Mouse (Mus musculus): Measurements from ENCODE around the gene Selenom. TPM values are rescaled to one million over a fixed set of nuclear protein-coding genes. Genes with fewer than 3 reads are reported as not detected.

Selenom gene
- polyA plus RNA-seq, 1 experiment from 2014 or later: 208 TPM

DNA sequence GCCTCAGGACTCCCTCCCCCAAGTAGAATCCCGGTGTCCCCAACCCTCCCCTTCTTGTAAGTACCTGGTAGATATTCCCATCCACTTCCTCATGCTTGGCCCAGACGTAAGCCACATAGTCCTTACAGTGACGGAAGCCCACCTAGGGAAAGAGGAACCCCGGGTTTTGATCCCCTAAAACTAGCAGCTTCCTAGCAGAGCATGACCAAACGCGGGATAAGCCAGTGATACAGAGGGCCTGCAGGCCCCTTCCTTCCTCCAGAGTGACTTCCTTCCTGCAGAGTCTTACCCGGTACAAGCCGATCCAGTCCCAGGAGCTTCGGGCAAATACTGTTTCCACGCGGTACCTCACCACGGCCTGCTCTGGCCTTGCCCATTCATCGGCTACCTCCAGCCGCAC lies 19.0 kb upstream of the Selenom start:
- Histone ChIP-seq H3K27me3 (no peaks in the 10 kb centered on the region), H3K27ac (replicated peaks) (no peak overlapping the region), H3K4me3 (replicated peaks) (no peak overlapping the region), H3K4me1 (no peaks in the 10 kb centered on the region), H3K4me2 (replicated peaks) (no peak overlapping the region), H3K36me3 (no peaks in the 10 kb centered on the region), H3K9me3 (replicated peaks) (no peaks in the 10 kb centered on the region), H3K9ac (no peak overlapping the region)
- no peak for ATAC-seq (ENCODE audit: insufficient number of reproducible peaks, low FRiP score, low TSS enrichment, low read depth)
- 91% methylated on average over 14 of the region's 14 CpGs for WGBS

DNA sequence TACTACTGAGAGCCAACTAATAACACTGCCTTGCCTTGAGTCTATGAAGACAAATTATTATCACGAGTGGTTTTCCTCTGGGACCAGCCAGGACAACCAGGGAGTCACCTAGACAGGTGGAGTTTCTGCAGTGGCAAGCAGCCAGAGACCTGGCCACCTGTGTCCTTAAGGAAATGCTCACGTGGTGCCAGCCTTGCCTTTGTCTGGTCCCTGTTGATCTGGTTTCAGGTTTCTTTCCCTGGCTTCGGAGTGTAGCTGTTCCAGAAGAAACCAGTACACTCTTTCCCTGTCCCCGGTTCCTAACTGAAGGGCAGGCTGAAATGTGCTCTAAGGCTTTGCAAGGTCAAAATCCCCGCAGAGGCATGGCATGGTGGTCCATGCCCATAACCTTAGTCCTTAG lies 17.7 kb upstream of the Selenom start:
- 41% methylated on average over 5 of the region's 5 CpGs for WGBS
- no peaks in the 10 kb centered on the region for H3K27me3 ChIP-seq
- H3K9ac ChIP-seq: no peak overlapping the region
- peak overlapping the region; percentile 60; the same call in 1 of the 2 replicates for H3K27ac ChIP-seq (replicated peaks)
- no peaks in the 10 kb centered on the region for H3K4me1 ChIP-seq
- H3K9me3 ChIP-seq (replicated peaks): no peaks in the 10 kb centered on the region
- no peaks in the 10 kb centered on the region for H3K36me3 ChIP-seq
- ATAC-seq (ENCODE audit: insufficient number of reproducible peaks, low FRiP score, low TSS enrichment, low read depth): peak; percentile 25; the same call in 1 of the 2 replicates
- no peak overlapping the region for H3K4me2 ChIP-seq (replicated peaks)
- no peak overlapping the region for H3K4me3 ChIP-seq (replicated peaks)

DNA sequence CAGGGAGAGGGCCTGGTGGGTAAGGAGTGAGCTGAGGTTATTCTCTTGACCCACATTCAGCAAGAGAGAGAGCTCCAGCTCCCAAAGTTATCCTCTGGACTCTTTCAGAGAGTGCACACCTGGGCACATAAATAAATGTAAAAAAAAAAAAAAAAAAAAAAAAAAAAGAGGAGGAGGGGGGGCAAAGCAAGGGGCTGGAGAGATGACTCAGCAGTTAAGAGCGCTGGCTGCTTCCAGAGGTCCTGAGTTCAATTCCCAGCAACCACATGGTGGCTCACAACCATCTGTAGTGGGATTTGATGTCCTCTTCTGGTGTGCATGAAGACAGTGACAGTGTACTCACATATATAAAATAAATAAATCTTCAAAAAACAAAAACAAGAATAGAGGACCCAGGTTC lies 17.2 kb upstream of the Selenom start:
- H3K9me3 ChIP-seq (replicated peaks): no peaks in the 10 kb centered on the region
- ATAC-seq (ENCODE audit: insufficient number of reproducible peaks, low FRiP score, low TSS enrichment, low read depth): no peak
- no peaks in the 10 kb centered on the region for H3K36me3 ChIP-seq
- H3K4me1 ChIP-seq: no peaks in the 10 kb centered on the region
- WGBS: 83% methylated on average over 1 of the region's 1 CpGs
- no peak overlapping the region for H3K4me2 ChIP-seq (replicated peaks)
- no peak overlapping the region for H3K4me3 ChIP-seq (replicated peaks)
- no peak overlapping the region for H3K9ac ChIP-seq
- H3K27ac ChIP-seq (replicated peaks): peak overlapping the region; percentile 60; the same call in 1 of the 2 replicates
- no peaks in the 10 kb centered on the region for H3K27me3 ChIP-seq

DNA sequence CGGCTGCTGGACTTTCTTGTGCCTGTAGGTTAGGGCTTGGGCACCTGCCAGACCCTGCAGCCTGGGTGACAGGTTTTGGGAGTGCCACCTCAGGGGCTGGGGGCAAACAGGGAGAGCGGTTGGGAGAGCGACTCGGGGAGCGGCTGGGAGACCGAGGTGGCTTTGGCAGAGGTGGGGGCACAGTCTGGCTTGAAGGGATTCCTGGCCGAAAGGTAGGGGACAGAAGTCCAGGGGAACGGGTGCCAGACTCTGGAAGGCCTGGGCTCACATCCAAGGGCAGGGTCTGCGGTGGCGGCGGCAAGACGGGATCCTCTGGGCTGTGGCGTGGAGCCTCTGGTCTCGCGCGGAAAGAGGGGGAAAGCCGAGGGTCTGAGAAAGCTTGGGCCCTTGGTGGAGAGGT lies 12.4 kb upstream of the Selenom start:
- Histone ChIP-seq H3K27me3 (no peaks in the 10 kb centered on the region), H3K4me2 (replicated peaks) (no peak overlapping the region), H3K4me1 (no peaks in the 10 kb centered on the region), H3K9me3 (replicated peaks) (no peaks in the 10 kb centered on the region), H3K27ac (replicated peaks) (no peak overlapping the region), H3K36me3 (no peaks in the 10 kb centered on the region), H3K4me3 (replicated peaks) (no peak overlapping the region), H3K9ac (no peak overlapping the region)
- no peak for ATAC-seq (ENCODE audit: insufficient number of reproducible peaks, low FRiP score, low TSS enrichment, low read depth)
- 74% methylated on average over 17 of the region's 17 CpGs for WGBS

DNA sequence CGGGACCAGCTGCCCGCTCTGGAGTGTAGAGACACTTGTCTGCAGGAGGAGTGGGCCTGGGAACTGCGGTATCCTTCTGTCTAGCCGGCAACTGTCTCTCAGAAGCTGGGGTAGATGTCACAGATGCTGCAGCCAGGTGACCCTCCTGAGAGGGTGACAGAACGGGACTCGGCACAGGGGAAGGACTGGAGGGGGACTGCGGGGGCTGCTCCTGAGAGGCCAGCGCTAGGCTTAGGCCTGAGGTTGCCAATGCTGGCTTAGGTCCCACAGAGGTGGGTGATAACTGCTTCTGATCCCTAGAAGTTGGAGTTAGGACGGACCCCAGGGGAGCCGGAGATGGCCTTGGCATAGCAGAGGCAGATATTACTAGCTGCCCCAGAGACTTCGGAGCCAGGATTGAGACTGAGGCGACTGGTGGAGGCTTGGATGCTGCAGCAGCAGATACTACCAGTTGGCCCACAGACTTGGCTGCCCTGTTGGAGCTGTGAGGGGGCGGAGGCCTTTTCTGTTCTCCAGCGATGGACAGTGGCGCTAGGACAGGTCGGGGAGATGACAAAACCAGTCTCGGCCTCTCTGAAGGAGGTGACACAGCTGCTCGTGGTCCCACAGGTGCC lies 11.9 kb upstream of the Selenom start:
- no peak overlapping the region for H3K27ac ChIP-seq (replicated peaks)
- H3K4me1 ChIP-seq: no peaks in the 10 kb centered on the region
- no peaks in the 10 kb centered on the region for H3K27me3 ChIP-seq
- H3K4me3 ChIP-seq (replicated peaks): no peak overlapping the region
- 79% methylated on average over 18 of the region's 18 CpGs for WGBS
- no peak overlapping the region for H3K9ac ChIP-seq
- H3K4me2 ChIP-seq (replicated peaks): no peak overlapping the region
- H3K36me3 ChIP-seq: no peaks in the 10 kb centered on the region
- ATAC-seq (ENCODE audit: insufficient number of reproducible peaks, low FRiP score, low TSS enrichment, low read depth): no peak
- H3K9me3 ChIP-seq (replicated peaks): no peaks in the 10 kb centered on the region

DNA sequence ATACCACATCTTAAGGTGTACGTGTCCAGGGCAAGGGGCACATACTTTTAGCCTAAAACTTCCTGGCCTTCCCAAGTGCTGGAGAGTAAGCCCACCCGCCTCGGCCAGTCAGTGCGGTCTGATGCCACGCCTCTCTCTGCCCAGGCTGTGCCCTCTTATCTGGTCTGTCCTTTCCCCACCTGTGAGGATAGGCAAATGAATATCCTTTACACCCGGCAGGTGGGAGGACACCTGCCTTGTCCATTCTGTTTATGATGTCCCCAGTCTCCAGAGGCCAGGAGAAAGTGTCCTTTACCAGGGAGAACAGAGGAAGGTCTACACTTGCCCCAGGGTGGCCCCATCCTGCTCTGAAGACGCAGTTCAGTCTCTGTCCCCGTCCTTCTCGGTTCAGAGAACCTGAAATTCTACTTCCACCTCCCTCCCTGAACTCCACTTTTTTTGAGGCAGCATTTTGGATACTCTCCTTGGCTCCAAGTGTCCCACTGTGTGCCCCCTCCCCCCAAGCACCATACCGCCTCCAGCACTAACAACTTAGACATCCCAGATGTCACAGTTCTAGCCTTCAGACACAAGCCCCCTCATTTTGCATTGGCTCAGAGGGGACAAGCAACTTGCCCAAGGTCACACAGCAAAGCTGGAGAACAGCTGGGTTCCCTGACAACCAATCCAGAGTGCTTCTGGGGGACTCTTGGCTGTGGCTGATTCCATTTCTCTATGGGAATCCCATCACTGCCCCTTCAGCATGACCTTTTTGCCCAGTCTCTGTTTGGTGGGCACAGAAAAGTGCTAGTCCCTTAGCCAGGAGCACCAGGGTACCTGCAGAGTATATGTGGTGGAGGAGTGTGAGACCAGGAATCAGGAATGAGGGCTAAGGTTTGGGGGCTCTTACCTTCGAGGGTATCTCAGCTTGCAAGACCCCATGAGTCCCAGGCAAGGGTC lies 10.5 kb upstream of the Selenom start:
- no peak overlapping the region for H3K27ac ChIP-seq (replicated peaks)
- H3K27me3 ChIP-seq: no peaks in the 10 kb centered on the region
- no peaks in the 10 kb centered on the region for H3K4me1 ChIP-seq
- no peak for ATAC-seq (ENCODE audit: insufficient number of reproducible peaks, low FRiP score, low TSS enrichment, low read depth)
- no peak overlapping the region for H3K9ac ChIP-seq
- H3K4me3 ChIP-seq (replicated peaks): 0 out of 2 replicates have a peak overlapping the region, but pooled peaks have one; percentile 1
- WGBS: 56% methylated on average over 11 of the region's 11 CpGs
- H3K4me2 ChIP-seq (replicated peaks): no peak overlapping the region
- no peaks in the 10 kb centered on the region for H3K36me3 ChIP-seq
- no peaks in the 10 kb centered on the region for H3K9me3 ChIP-seq (replicated peaks)

DNA sequence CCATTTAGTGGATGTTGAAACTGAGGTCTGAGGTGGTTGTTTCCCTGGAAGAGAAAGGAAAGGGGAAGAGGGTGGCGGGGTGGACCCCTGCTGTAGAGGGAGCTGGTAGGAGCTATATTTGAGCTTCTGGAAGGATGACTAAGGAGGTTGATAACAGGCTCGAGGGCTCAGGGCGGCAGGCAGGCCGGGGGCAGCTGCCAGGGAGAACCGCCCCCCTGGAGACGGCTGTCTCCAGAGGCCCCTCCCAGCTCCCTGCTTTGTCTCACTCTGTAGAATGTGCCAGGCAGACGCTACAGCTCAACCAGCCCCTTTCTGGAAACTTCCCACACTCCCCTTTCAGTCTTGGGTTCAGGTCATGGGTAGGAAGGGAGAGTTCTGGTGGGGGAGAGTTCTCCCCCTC lies 6.3 kb upstream of the Selenom start:
- H3K27me3 ChIP-seq: no peaks in the 10 kb centered on the region
- H3K27ac ChIP-seq (replicated peaks): no peak overlapping the region
- no peak overlapping the region for H3K4me3 ChIP-seq (replicated peaks)
- H3K4me2 ChIP-seq (replicated peaks): no peak overlapping the region
- no peaks in the 10 kb centered on the region for H3K4me1 ChIP-seq
- ATAC-seq (ENCODE audit: insufficient number of reproducible peaks, low FRiP score, low TSS enrichment, low read depth): no peak
- no peak overlapping the region for H3K9ac ChIP-seq
- H3K9me3 ChIP-seq (replicated peaks): no peaks in the 10 kb centered on the region
- H3K36me3 ChIP-seq: no peaks in the 10 kb centered on the region
- 32% methylated on average over 7 of the region's 7 CpGs for WGBS

DNA sequence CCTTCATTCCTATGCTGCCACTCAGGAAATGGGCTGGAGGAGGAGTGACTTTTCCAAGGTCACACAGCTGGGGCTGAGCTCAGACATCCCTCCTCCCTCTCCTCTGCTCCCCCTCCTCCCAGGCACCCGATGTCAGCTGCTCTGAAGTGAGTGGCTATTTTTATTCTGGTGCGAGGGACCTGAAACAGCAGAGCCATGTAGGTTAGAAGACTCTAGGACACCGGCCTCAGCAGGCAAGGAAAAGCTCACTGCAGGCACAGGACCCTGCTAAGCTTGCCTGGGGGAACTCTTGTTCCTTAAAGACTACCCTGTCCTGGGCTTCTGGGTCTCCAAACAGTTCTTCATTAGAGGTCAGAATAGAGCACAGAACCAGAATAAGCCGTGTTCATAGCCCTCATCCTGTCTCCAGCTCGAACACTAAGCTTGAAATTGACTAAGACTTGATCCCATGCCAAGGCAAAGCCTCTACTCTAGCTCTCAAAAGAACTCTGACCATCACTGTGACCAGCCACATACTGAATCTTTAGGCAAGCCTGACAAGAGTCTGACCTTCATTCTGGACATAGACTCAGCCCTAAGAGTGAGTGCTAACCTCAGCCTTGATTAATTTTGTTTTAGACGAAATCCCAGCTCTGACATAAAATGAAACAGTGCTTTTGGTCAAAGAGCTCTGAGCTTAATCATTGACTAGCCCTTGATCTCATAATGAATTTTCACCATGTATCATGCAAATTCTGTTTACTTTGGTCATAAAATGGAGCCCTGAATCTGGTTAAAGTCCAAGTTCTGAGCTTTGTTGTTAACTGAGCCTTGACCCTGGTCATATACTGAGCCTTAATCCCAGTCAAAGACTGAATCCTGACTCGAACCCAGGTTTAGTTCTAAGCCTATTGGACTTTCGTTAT lies 5.1 kb upstream of the Selenom start:
- no peak for ATAC-seq (ENCODE audit: insufficient number of reproducible peaks, low FRiP score, low TSS enrichment, low read depth)
- no peaks in the 10 kb centered on the region for H3K36me3 ChIP-seq
- WGBS: 65% methylated on average over 8 of the region's 8 CpGs
- peaks cover 6% of the 10 kb centered on the region; the same call in 1 of the 2 replicates for H3K4me1 ChIP-seq
- no peak overlapping the region for H3K9ac ChIP-seq
- H3K27ac ChIP-seq (replicated peaks): no peak overlapping the region
- H3K9me3 ChIP-seq (replicated peaks): no peaks in the 10 kb centered on the region
- H3K4me2 ChIP-seq (replicated peaks): no peak overlapping the region
- H3K4me3 ChIP-seq (replicated peaks): no peak overlapping the region
- no peaks in the 10 kb centered on the region for H3K27me3 ChIP-seq

DNA sequence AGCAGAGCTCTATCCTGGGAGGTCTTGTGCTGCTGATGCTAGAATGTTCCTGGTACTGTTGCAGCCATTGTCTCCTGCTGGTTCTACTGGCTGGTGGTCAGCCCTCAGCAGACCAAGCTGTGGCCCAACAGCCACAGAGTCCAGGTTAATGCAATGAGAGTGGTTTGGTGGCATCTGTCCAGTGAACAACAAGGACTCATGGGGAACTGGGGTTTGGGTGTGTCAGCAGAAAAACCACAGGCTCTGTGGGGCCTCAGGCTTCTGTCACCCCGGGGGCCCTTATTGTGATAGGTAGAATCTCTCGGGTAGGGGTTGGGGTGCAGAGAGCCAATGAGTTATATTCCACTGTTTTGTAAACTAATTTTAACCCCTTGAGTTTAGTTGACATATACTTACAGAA lies 4.2 kb upstream of the Selenom start:
- H3K36me3 ChIP-seq: no peaks in the 10 kb centered on the region
- no peaks in the 10 kb centered on the region for H3K9me3 ChIP-seq (replicated peaks)
- 71% methylated on average over 2 of the region's 2 CpGs for WGBS
- H3K27me3 ChIP-seq: no peaks in the 10 kb centered on the region
- H3K4me1 ChIP-seq: peaks cover 7% of the 10 kb centered on the region; the same call in 1 of the 2 replicates
- no peak for ATAC-seq (ENCODE audit: insufficient number of reproducible peaks, low FRiP score, low TSS enrichment, low read depth)
- H3K9ac ChIP-seq: no peak overlapping the region
- no peak overlapping the region for H3K27ac ChIP-seq (replicated peaks)
- H3K4me2 ChIP-seq (replicated peaks): no peak overlapping the region
- H3K4me3 ChIP-seq (replicated peaks): no peak overlapping the region

DNA sequence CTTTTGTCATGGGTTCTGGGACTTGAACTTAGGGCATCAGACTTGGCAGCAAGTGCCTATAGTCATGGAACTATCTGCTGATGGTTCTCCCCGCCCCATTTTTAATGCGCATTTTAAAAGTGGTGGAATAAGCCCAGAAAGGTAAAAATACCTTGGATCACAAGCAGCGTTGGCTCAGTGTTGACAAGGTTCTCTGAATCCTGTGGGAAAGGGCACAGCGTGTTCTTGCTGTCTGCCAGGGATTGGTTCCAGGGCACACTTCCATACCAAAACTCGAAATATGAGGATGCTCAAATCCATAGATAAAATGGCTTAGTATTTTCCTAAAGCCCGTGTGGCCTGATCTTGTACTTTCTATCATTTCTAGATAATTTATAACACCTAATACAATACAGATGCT lies 1.2 kb upstream of the Selenom start:
- Histone ChIP-seq H3K36me3 (no peaks in the 10 kb centered on the region), H3K9ac (no peak overlapping the region), H3K27ac (replicated peaks) (no peak overlapping the region), H3K9me3 (replicated peaks) (no peaks in the 10 kb centered on the region), H3K27me3 (peaks cover 10% of the 10 kb centered on the region), H3K4me3 (replicated peaks) (no peak overlapping the region), H3K4me1 (peaks cover 34% of the 10 kb centered on the region), H3K4me2 (replicated peaks) (no peak overlapping the region)
- WGBS: 82% methylated on average over 6 of the region's 6 CpGs
- no peak for ATAC-seq (ENCODE audit: insufficient number of reproducible peaks, low FRiP score, low TSS enrichment, low read depth)

DNA sequence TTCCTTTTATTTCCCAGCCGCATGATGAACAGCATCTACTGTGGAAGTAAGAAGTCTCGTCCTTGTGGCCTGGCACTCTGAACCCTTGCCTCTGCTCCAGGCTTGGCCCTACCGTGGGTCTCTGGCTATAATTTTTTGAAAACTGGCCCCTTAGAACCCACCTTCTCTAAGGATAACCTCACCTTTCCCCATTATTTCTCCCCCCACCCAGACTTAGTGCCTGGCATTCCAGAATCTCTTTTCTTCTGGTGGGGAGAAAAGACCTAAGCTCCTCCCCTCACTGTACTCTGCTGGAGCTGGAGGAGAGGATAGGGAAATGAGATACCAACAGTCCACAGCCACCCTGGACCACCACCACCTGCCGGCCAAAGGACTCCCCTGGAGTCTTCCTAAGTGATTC lies 732 bp downstream of the Selenom start:
- ATAC-seq (ENCODE audit: insufficient number of reproducible peaks, low FRiP score, low TSS enrichment, low read depth): 0 out of 2 replicates have a peak, but pooled peaks have one; percentile 12
- Histone ChIP-seq H3K4me2 (replicated peaks) (peak overlapping the region; percentile 72), H3K36me3 (peaks cover 9% of the 10 kb centered on the region), H3K4me1 (peaks cover 34% of the 10 kb centered on the region), H3K9ac (peak overlapping the region; percentile 45; the same call in 1 of the 2 replicates), H3K9me3 (replicated peaks) (no peaks in the 10 kb centered on the region), H3K4me3 (replicated peaks) (peak overlapping the region; percentile 62), H3K27ac (replicated peaks) (peak overlapping the region; percentile 86; the same call in 1 of the 2 replicates), H3K27me3 (peaks cover 10% of the 10 kb centered on the region)
- 12% methylated on average over 4 of the region's 4 CpGs for WGBS

Data from embryonic facial prominence, embryonic 15.5 days (tissue).